Mouse (Mus musculus) adrenal gland, postnatal 36 days (tissue): ENCODE data around the gene Dnah7c. TPM values are rescaled to one million over a fixed set of nuclear protein-coding genes. Genes with fewer than 3 reads are reported as not detected.
"Not testable (repeated sequence)": the region's sequence is repeated elsewhere in the genome, so short reads cannot be mapped to it uniquely, and the experiment has no call there.

ENCODE experiments used
- DNase-seq, 2 experiments: peaks; one replicate each; pipeline ENCODE4 v3.0.0; 2021; ENCODE audit warnings: mixed read lengths in 1 of 2
- long read RNA-seq, 2 experiments: library from polyadenylated mRNA; stranded (forward); transcript quantifications; one replicate each; pipeline ENCODE4 v2.0.0; 2021; ENCODE audit warnings: borderline sequencing depth in 2 of 2
- total RNA-seq, 2 experiments: library from RNA; stranded (reverse); gene quantifications; 2 replicates each; pipeline ENCODE4 v1.2.3; 2021

Gene Dnah7c
- total RNA-seq, result under 1 TPM; 0.13 to 0.36 TPM
- long read RNA-seq, experiment 1, result 0 reads
- long read RNA-seq, experiment 2, result 0 reads

DNA sequence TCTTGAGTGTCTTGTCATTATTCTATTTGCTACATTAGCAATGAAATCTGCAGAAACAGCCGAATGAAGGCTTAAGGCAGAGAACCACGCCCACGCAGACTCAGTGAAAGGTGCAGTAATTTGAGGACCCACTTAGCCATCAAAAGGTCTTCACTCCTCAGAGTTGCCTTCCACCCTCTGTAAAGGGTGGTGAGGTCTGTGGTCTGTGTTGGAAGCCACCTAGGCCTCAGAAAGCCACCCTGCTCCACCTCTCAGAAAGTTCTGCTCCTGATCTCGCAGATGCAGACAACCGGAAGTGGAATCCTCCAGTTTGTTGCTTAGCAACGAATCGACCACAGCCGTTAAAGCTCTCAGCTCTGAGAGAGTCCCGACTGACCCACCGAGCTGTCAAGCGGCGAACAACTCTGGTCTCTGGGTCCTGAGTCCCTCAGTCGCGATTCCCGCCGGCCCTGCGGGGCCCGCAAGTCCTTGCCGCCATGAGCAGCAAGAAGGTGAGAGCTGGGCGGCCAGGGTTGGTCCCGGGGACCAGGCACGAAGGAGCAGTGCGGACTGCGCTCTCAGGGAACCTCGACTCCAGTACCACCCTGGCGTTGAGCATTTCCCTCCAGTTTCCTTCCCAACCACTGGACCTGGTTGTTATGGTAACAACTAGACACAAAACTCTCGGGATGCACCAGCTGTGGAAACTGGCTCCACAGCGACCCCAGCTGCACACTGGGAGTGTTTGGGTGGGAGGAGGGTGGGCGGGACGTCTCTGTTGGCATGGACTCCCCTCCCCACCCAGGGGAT, at the start of gene Dnah7c:
TSS of gene Dnah7c (plus strand) at position 456 of the 789 bp plus-strand sequence.
- DNase-seq, result peak in 1 of 2 experiments; percentile 12

DNA sequence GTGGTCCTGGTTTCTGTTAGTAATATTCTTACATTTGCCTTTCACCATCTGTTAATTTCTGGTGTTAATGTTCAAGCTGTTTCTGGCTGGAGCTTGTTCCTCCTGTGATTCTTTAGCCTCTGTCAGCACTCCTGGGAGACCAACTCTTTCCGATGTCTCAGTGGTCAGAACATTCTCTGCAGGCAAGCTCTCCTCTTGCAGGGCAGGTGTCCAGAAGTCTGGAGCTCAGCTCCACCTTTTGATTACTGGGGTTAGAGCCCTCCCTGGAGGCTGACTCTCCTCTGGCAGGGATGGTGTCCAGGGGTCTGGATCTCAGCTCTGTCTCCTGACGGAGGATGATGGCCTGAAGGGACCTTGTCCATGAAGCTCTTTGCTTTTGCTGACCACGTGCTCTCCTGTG, 44.8 kb upstream of the Dnah7c start:
- not testable (repeated sequence) for DNase-seq

DNA sequence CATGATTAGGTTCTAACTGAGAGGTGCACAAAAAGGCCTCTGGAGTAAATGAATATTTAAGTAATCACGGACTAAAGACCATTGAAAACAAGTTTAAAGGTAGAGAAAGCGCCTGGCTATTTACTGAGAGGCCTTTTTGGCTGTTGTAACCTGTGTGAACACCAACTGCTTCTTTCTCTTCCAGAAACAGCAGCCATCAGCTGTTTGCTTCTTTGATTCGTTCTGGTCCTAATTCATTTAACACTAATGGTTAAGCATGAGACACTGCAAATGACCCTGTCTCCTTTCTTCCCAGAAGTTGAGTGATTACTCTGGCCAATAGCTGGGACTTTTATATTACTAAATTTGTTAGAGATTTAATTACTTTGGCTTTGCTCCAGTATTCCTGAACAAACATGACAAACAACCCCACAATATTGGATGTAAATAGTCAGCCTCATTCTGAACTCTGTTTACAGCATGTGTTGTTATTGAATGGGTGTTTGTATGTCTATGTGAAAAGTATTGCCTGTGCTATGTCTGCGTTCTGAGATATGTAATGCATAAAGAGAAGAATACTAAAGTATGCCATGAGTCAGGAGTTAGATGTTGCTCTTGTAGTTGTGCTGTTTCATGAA, 30.6 kb upstream of the Dnah7c start:
- DNase-seq, result not testable (repeated sequence)

DNA sequence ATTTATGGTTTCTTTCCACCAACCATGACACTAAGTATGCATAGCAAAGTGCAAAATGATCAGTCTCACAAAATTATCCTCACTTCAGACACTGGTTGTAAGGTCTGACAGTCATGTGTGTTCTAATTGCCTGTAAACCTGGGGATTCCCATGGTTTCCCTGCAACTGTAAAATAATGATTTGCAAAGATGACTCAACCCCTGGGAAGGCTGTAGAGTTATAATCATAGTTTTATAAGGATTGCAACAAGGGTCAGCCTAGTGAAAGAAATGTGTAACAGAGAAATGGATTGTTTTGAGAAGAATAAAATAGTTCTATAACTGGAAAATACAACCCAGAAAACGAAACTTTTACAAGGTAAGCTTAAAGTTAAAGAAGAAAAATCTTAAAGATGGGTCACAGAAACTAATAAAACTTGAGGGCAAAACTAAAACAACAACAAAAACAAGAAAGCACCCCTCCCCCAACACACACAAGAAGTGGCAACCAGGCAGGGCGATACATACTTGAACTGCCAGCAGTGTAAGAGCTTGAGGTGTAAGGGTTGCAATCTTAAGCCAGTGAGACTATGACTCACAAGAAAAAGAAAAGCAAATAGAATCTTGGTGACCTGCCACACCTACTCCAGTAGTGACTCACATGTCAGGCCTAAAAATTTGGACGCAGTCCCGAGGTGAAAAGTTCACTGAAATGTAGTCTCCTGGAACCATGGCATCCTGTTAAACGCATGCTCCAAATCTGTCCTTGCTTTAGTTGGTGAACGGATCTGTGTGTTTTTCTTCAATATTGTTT, 16.9 kb upstream of the Dnah7c start:
- DNase-seq, result peak; percentile 45 to 47

DNA sequence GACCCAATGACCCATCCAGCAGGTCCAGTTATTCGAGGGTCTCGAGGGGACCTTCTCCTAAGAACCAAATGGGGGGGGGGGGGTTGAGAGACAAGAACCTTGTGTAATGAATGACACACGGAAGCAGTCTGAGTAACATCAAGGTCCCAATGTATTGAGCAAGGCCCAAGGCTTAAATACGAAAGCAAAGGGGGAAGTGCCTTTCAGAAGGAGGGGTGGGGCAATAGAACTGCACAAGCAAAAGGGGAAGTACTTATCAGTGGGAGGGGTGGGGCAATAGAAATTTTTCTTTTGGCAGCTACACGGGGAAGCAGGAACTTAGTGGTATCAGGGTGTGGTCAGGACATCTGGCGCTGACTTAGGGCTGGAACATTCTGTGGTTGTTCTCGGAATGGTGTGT, 10.6 kb upstream of the Dnah7c start:
- DNase-seq, result not testable (repeated sequence)

DNA sequence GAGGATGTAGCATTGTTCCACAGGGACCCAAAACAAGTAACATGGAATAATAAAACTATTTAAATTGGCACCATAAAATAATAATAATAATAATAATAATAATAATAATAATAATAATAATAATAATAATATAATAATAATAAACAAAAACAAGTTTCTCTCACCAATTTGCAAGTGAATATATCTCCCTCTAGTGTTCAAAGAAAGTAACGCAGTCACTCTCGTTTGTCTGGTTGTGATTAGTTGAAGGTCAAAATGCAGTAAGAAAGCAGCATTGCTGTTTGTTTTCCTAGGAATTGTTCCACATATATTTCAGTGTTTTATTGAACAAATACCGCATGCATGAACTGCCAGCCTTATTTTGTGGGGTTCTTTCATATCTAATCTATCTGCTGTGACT, 8.4 kb upstream of the Dnah7c start:
- not testable (repeated sequence) for DNase-seq

DNA sequence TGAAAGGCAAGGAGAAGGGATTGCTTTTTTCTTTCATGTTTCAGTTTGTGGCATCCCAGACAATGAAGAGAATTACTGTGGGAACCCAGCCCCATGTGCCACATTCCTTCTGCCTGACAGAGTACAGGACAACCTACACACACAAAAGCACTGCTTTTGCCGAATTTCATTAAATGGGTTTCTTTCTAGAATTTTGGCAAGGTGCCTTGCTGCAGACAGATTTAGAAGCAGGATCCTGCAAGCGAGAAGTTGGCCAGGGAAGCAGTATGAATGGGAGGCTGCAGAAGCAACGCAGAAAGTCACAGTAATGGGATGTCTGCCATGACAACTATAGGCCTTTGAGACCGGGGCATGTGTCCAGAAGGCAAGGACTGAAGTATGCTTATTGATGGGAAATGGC, 6.4 kb upstream of the Dnah7c start:
- not testable (repeated sequence) for DNase-seq

DNA sequence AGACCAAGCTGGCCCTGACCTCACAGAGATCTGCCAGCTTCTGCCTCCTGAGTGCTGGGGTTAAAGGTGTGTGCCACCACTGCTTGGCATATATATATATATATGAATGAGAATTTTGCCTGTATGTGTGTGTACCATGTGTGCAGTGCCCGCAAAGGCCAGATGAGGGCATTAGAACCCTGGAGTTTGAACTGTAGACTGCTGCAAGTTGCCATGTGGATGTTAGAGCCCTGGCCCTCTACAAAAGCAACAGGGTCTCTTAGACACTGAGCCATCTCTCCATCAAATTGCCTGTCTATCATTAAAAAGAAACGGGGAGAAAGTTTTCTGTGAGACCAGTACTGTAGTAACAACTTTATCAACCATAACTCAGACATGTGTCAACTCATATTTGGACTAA, 3.0 kb downstream of the Dnah7c start:
- DNase-seq, result no peak

DNA sequence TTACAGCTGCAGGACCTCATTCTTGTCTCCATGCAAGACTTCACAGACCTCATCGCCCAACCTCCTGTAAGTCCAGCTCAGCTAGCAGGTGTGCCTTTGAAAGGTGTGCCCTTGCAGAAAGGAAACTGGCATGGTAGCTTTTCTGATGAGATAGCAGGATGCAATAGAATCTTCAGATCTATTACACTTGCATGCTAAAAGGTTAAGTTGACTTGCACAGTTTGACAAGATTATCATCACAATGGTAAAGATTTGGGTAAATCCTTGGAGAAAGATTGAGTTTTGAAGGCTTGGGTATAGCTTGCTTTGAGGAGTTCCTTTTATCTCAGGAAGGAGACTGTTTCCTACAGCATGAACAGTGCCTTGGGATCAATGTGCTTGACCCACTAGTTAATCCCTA, 89.3 kb downstream of the Dnah7c start:
- DNase-seq, result not testable (repeated sequence)

DNA sequence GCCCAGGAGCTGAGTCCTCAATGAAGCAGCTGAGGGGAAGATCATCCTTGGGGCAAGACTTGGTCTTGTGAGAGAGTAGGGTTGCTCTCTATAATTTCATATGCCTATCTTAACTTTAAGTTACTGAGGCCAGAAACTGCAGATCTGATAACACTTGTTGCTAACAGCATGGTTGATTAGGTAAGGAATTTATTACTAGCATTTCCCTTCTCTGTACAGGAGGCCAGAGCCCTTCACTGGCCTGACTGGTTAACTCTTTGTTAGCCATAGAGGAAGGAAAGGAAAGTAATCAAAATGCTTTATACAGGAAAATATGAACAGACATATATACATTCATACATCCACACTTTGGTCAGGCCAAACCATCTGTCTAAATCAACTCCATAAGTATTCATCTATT, 95.6 kb downstream of the Dnah7c start:
- DNase-seq, result no peak

DNA sequence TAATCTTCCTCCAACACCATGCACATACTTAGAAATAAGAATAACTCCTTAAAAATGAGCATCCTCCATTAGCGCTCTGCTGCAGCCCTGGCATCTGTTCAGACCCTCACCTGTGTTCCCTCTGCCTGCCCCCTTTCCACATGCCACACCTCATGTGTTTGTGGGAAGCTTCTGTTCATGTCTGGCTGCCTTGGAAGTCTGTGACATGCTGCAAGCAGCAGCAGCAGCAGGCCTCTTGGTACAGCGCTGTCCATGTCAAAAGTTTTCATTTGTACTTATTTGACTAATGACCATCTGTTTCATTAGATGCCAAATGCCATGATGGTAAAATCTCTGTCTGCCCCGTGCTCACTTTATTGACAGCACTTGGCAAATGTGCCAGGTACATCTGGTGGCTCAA, 101.1 kb downstream of the Dnah7c start:
- not testable (repeated sequence) for DNase-seq

DNA sequence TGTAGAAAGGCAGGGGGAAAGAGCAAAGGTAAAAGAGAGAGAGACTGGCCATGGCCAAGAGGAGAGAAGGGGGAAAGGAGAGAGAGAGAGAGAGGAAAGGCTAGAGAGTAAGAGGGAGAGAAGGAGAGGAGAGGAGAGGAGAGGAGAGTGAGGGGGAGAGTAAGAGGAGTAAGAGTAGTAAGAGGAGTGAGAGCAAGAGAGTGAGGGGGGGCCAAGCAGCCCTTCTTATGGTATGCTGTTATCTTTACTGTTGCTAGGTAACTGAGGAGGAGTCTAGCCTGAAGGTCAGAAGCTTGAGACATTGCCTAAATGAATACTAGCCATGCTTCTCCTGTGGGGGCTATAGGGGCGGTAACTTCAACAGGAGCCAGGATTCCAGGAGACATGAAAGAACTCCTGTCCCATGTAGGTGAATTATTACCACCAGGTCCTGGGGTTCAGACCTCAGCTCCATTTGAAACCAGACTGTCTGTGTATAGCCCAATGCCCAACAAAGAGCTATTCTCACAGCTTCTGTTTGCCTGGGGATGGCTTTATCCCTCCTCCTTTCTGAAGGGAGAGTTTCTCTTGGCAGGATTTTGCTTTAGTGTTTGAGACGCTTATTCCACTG, 119.5 kb downstream of the Dnah7c start:
- DNase-seq, result no peak

DNA sequence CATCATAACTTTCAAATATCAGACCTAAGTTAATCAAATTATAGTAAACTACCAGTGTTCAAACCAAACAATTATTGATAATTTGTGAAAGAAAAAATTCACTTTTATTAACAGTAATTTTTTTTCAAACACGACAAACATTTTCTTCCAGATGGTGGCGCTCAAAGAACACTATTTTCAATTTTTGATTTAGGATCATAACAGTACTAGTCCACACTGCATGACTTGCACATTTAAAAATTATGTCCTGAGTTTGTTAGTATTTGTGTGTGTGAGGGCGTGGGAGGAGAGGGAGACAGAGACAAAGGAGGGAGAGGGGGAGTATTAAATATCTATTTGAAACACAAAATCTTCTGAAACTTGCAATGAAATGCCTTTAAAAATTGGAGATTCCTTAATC, 155.0 kb downstream of the Dnah7c start:
- no peak for DNase-seq

DNA sequence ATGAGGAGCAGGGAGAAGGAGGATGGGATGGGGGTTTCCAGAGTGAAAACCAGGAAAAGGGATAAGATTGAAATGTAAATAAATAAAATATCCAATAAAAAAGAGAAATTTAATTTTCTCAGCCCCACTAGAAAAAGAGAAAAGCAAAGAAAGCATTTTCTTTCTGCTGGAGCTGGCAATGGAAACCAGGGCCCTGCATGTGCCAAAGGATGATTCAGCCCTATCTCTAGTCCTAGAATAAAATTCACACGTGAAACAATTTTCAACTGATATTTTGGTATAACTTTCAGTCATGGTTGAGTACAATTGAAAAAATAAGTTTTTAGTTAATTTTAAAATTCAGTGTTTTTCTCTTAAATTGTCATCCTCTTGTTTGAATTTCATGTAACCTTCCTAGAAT, 168.4 kb downstream of the Dnah7c start:
- not testable (repeated sequence) for DNase-seq

DNA sequence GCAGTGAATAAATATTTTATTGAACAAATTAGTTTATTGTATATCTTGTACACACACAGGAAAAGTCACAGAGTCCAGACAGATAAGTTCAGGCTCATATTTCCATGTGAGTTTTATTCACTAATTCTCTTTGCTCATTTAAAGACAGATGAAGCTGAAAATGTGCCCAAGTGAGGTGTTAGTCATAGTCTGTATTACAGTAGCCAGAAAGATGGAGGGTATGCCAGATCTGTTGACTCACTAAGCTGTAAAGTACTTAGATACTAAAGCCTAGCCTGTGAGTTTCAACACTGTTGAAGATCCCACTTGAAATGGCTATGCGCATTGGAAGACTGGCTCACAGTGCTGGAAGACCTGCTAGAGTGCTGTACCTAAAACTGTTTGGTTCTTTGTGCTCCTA, 171.0 kb downstream of the Dnah7c start:
- not testable (repeated sequence) for DNase-seq

DNA sequence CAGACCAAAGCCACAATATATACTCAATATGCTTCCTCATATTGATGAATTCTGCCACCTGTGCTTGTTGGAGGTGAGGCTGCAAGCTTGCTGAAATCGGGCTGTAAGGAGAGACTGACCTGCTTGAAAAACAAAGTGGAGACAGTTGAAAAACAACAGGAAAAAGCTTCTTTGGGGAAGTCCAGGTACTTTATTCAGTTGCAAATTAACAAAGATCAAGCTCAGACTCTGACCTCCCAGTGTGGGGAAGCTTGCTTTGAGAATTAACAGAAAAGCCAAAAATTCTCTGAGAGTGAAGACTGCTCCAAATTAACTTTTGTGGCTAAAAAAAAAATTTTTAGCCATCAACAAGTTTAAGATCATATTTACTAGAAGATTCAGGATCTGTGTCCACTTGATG, 194.9 kb downstream of the Dnah7c start:
- no peak for DNase-seq

DNA sequence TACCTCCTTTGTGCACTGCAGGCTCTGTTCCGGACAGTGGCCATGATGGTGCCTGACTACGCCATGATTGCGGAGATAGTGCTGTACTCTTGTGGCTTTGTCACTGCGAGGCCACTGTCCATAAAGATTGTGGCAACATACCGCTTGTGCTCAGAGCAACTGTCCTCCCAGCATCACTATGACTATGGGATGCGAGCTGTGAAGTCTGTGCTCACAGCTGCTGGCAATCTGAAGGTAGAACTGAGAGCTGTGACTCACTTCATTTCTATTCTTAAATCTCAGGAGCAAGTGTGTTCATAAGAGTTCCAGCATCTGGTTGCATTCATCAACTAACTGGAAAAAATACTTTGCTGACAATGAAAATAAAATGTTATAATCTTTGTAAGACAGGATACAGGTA, 200.5 kb downstream of the Dnah7c start:
- not testable (repeated sequence) for DNase-seq

DNA sequence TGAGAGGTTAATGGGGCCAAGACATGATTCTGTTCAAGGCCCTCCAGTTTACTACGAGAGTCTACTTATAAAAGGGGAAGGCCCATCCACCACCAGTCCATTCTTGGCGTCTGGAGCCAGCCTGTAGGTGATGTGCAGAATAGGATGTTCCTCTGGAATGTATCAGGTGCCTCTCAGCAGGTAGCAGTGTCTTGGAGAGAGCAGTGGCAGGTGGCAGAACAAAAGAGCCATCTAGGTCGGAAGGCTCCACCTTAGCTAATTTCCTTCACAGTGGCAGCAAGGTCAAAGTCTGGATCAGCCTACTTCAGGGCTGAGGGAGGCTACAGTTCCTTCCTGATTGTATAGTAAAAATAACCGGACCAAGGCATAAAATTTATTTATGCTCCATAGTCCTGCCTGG, 224.4 kb downstream of the Dnah7c start:
- DNase-seq, result not testable (repeated sequence)

DNA sequence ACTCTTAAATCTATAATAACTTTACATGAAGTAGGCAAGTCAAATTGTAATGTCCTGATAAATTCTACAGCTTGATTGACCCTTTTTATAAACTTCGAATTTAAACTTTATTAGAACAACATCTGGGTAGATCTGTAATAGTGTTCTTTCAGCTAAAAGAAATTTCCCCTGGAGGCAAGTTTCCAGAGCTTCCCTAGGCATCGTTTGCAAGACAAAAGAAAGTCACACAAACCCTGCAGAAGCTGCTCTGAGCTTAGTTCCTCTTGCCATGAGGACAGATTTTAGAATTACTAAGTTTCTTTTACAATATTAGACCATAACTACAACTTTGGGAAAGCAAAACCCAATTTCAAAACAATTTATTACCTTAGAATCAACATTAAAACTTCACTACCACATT, 227.3 kb downstream of the Dnah7c start:
- DNase-seq, result not testable (repeated sequence)

DNA sequence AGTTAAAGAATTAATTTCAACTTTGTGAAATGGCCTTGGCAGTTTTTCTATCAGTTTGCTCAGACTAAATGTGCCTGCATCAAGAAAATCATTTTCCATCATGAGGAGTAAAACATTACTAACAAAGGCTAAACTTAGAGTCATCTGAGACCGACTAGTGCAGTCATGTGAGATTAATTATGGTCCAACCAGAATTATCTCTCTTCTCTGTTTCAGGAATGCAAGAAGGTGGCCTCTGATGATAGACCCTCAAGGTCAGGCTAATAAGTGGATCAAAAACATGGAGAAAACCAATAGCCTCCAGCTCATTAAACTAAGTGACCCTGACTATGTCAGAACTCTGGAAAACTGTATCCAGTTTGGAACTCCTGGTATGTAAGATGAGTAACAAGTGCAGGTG, 299.4 kb downstream of the Dnah7c start:
- not testable (repeated sequence) for DNase-seq

DNA sequence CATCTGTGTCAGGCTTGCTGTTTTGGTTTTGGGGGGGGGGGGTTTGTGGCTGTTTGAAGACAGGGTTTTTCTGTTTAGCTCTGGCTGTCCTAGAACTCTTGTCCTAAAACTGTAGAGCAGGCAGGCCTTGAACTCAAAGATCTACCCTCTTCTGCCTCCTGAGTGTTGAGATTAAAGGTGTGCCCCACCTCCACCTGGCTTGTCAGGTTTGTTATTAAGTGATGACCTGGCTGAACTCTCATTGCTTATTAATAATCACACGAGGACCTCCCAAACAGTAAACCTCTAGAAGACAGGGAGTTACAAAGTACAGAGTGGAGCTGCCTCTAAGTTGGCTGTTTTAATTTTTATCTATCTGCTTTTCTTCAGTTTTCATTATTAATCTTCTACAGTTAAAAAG, 299.9 kb downstream of the Dnah7c start:
- no peak for DNase-seq

DNA sequence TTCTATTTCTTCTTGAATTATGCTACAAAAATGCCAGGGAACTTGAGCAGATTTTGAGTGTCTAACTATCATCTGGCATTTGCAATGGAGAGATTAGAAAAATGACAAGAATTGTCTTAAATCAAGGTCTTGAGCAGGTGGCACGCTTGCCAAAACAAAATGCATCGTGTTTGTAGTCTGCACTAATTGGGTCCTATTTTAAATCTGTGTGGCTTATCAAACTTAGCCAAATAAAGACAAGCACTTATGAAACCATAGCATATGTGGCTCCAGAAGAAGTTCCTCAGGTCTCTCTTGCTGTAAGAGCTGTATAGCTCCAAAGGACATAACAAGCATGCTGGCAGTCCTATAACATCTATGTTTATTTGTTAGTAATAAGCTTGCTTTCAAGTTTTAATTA, 300.3 kb downstream of the Dnah7c start:
- not testable (repeated sequence) for DNase-seq
